22 mouse cellular contexts compared by ENCODE assay signal in the genomic region with DNA sequence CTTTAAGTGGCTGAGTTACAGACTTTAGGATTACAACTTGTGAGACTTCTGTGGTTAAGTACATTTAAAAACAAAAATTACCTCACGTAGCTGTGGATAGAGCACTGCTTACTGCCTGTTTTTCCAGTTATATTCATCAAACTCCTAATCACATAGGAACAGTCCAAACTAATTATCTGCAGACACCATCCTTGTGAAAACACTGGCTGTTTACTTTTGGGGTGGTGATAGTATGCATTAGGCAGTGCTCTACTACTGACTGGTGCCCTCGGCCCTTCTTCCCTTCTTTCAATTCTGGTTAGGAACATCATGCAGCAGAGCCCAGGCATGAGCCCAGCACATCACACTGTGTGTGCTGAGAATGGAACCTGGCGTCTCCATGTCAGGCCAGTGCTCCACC. TPM values are rescaled to one million over a fixed set of nuclear protein-coding genes. Genes with fewer than 3 reads are reported as not detected.
A peak's percentile ranks its signal among the peaks of the same experiment; 100 is the strongest.
DNase-seq lines count a peak whose midpoint lies in the region; ATAC-seq and TF ChIP-seq lines count a peak whose summit lies in the region.
"Had no signal": no experiment of that assay in that cellular context is flagged by ENCODE, and none has a peak within 500 bp of the region (broad histone marks: within the 10 kb centered on the region; RNA-seq: fewer than 3 reads in every experiment).

No protein-coding gene starts in this region.

- H3K9ac ChIP-seq in lung, embryonic 14.5 days: no peak overlapping the region
- H3K9ac ChIP-seq in liver, embryonic 13.5 days: no peak overlapping the region
- H3K9ac ChIP-seq: forebrain, postnatal 0 days; hindbrain, embryonic 15.5 days had no signal

- no peaks in the 10 kb centered on the region for H3K36me3 ChIP-seq in lung, embryonic 14.5 days (ENCODE audit: insufficient read depth)
- H3K36me3 ChIP-seq in liver, embryonic 13.5 days: no peaks in the 10 kb centered on the region
- H3K36me3 ChIP-seq: hindbrain, embryonic 15.5 days had no signal

- H3K27ac ChIP-seq in lung, embryonic 14.5 days (ENCODE audit: low read depth): peak overlapping the region; percentile 15; the same call in 1 of the 2 replicates
- peak overlapping the region; percentile 21; the same call in 1 of the 2 replicates for H3K27ac ChIP-seq in liver, embryonic 13.5 days
- H3K27ac ChIP-seq: hindbrain, embryonic 15.5 days; left cerebral cortex, adult 2 months had no signal

- no peak for TF ChIP-seq CTCF in lung, embryonic 14.5 days (IDR thresholded peaks at IDR 0.05; ENCODE audit: low read depth)

- H3K9me3 ChIP-seq in lung, embryonic 14.5 days (ENCODE audit: low read depth, low read length): no peaks in the 10 kb centered on the region
- no peaks in the 10 kb centered on the region for H3K9me3 ChIP-seq in liver, embryonic 13.5 days (replicated peaks)
- H3K9me3 ChIP-seq: hindbrain, embryonic 15.5 days had no signal

- no peak for ATAC-seq in lung, embryonic 14.5 days (ENCODE audit: insufficient read depth)
- ATAC-seq in erythroblast, adult 5-6 weeks (replicated peaks; ENCODE audit: low FRiP score, poor library complexity, severe bottlenecking): 0 out of 2 replicates have a peak, but pooled peaks have one; percentile 15
- ATAC-seq in liver, embryonic 13.5 days (ENCODE audit: low read depth): peak; percentile 34
- peak; percentile 53 for ATAC-seq in megakaryocyte-erythroid progenitor cell, adult 5-6 weeks (replicated peaks; ENCODE audit: low FRiP score, low TSS enrichment, poor library complexity, severe bottlenecking)
- no peak for ATAC-seq in CD4-positive, CD25-positive, alpha-beta regulatory T cell, adult 4 months
- ATAC-seq: forebrain, postnatal 0 days; midbrain, embryonic 16.5 days had no signal

- peaks cover 12% of the 10 kb centered on the region for H3K4me1 ChIP-seq in lung, embryonic 14.5 days (ENCODE audit: insufficient read depth)
- H3K4me1 ChIP-seq in liver, embryonic 13.5 days (replicated peaks): peaks cover 93% of the 10 kb centered on the region

- 62% methylated on average over 3 of the region's 3 CpGs for WGBS in lung, embryonic 14.5 days
- WGBS in liver, embryonic 13.5 days (ENCODE audit: insufficient replicate concordance): 36% methylated on average over 3 of the region's 3 CpGs

- H3K4me3 ChIP-seq in lung, embryonic 14.5 days (ENCODE audit: low read depth, low read length): no peak overlapping the region
- H3K4me3 ChIP-seq in liver, embryonic 13.5 days (replicated peaks): no peak overlapping the region
- H3K4me3 ChIP-seq: hindbrain, embryonic 15.5 days; left cerebral cortex, adult 2 months; myocyte had no signal

- no peaks in the 10 kb centered on the region for H3K27me3 ChIP-seq in lung, embryonic 14.5 days (ENCODE audit: insufficient read depth, low read length)
- no peaks in the 10 kb centered on the region for H3K27me3 ChIP-seq in liver, embryonic 13.5 days
- H3K27me3 ChIP-seq: hindbrain, embryonic 15.5 days had no signal

- no peak overlapping the region for H3K4me2 ChIP-seq in lung, embryonic 14.5 days
- no peak overlapping the region for H3K4me2 ChIP-seq in liver, embryonic 13.5 days
- H3K4me2 ChIP-seq: heart, embryonic 11.5 days; hindbrain, embryonic 15.5 days had no signal

- no peak for DNase-seq in lung, embryonic 14.5 days
- no peak for DNase-seq in lung, postnatal 10 days
- DNase-seq in liver, embryonic 13.5 days: no peak
- DNase-seq in ovary, postnatal 10 days (ENCODE audit: low spot score): no peak
- no peak for DNase-seq in kidney, adult 18-20 months
- DNase-seq: adrenal gland, postnatal 36 days; B cell, adult 2 months; cerebellum, adult 9-10 months; forebrain, postnatal 0 days; gastrocnemius, postnatal 14 days; heart, adult 11 months; kidney, adult 11 months; kidney, postnatal 4 days; thymus, postnatal 14 days had no signal

RNA-seq across cellular contexts. Expression of a gene that starts 15.4 kb away (rescaled TPM):
- 59.3 and 61.3 TPM in 2 replicates for polyA plus RNA-seq in lung, embryonic 14.5 days (2014; fragmentation: Nextera tagmentation; extraction: Ambion mirVana)
- total RNA-seq in erythroblast, adult 5-6 weeks (2015; ENCODE audit: low replicate concordance): 11.7 and 11.9 TPM in 2 replicates
- total RNA-seq in erythroblast, adult 5-6 weeks (2017; ENCODE audit: low replicate concordance): 8.9 and 9.1 TPM in 2 replicates
- polyA plus RNA-seq in liver, embryonic 13.5 days (2015; fragmentation: Nextera tagmentation; extraction: Ambion mirVana): 35.3 and 43.9 TPM in 2 replicates
- 24.3 and 29.1 TPM in 2 replicates for total RNA-seq in megakaryocyte-erythroid progenitor cell, adult 5-6 weeks (2014; fragmentation: Nextera tagmentation)
- 31.9 and 56.4 TPM in 2 replicates for total RNA-seq in megakaryocyte-erythroid progenitor cell, adult 5-6 weeks (2017)
- polyA plus RNA-seq in CD4-positive, CD25-positive, alpha-beta regulatory T cell, adult 4 months (2017; shearing (Covaris generic)): 100 to 1,000 TPM in 1 of 2 experiments, 10 to 100 TPM in 1; 99.2 to 126 TPM

Comparison
In these comparisons a context has a peak if more than half of its experiments do, and no peak if none do; other contexts are left out.
1. ATAC-seq: peak in erythroblast, adult 5-6 weeks (single experiment), liver, embryonic 13.5 days (single experiment) and megakaryocyte-erythroid progenitor cell, adult 5-6 weeks (single experiment); none in lung, embryonic 14.5 days (single experiment) and CD4-positive, CD25-positive, alpha-beta regulatory T cell, adult 4 months (single experiment).